In the genomic region with DNA sequence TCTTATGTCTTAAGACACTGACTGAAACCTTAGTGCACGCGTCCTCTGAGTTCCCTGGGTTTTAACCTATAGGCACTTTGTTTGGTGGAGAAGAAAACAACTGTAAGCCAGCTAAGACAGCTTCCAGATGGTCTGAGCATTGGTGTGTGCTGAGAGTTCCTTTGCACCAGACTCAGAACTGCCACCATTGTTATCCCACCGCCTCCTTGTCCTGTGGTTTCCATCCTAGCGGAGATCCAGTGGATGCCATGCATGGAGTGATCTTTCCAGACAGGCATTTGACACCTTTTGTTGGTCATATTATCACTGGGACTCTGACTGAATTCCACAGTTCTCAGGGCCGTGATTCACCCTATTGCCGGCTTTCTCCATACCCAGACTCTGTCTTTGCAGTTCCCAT, we compare ENCODE assay signal across 15 mouse cellular contexts.
"Had no signal": no experiment of that assay in that cellular context is flagged by ENCODE, and none has a peak within 500 bp of the region (broad histone marks: within the 10 kb centered on the region; RNA-seq: fewer than 3 reads in every experiment).

No protein-coding gene starts in this region.

- DNase-seq: cerebellum, adult 9-10 months; cerebellum, adult 9-11 months; cerebellum, postnatal 10 days; cerebellum, postnatal 14 days; cerebellum, postnatal 25 days; cerebellum, postnatal 36 days; embryo, embryonic 11 days; forebrain, postnatal 0 days; gastrocnemius, adult 2 months; gastrocnemius, postnatal 10 days; gastrocnemius, postnatal 14 days; gastrocnemius, postnatal 25 days; gastrocnemius, postnatal 36 days; heart, adult 18-20 months; heart, adult 2 months had no signal
